Mouse (Mus musculus) regulatory T cell (primary cell): ENCODE results near the gene Gipc3.

Source experiments
- in situ Hi-C: fragments of 300-600 bp; cut with MboI, MseI; formaldehyde crosslinking; loops from one replicate; pipeline ENCODE4 v1.15.1; 2025; ENCODE audit warnings: high pct_unique_total_duplicates

The Gipc3 gene

GRCm38 (mm10) chr10:81375322-81375721 is 32.3 kb upstream of the Gipc3 start:
- in situ Hi-C loops: no loop called here

GRCm38 (mm10) chr10:81367207-81367495 is 24.1 kb upstream of the Gipc3 start:
- in situ Hi-C loops: no loop called here

GRCm38 (mm10) chr10:81366477-81367206 is 23.6 kb upstream of the Gipc3 start:
- in situ Hi-C loops: no loop called here

- in situ Hi-C loops: no loop called here
Measured at GRCm38 (mm10) chr10:81365672-81366476, 22.8 kb upstream of the Gipc3 start, which contains the start of gene 4930404N11Rik. TSS of gene 4930404N11Rik (minus strand) at chr10:81365816.

GRCm38 (mm10) chr10:81365073-81365472 is 22.0 kb upstream of the Gipc3 start:
- in situ Hi-C loops: no loop called here

- in situ Hi-C loops: no loop called here
Measured at GRCm38 (mm10) chr10:81364666-81365065, 21.6 kb upstream of the Gipc3 start.

GRCm38 (mm10) chr10:81363436-81364346 is 20.6 kb upstream of the Gipc3 start:
- in situ Hi-C loops: no loop called here

GRCm38 (mm10) chr10:81362336-81362949 is 19.4 kb upstream of the Gipc3 start:
- in situ Hi-C loops: no loop called here

- in situ Hi-C loops: no loop called here
Measured at GRCm38 (mm10) chr10:81360721-81361120, 17.7 kb upstream of the Gipc3 start.

- in situ Hi-C loops: no loop called here
Measured at GRCm38 (mm10) chr10:81358841-81359240, 15.8 kb upstream of the Gipc3 start.

GRCm38 (mm10) chr10:81358209-81358608 is 15.1 kb upstream of the Gipc3 start:
- in situ Hi-C loops: no loop called here

GRCm38 (mm10) chr10:81356991-81357844 is 14.2 kb upstream of the Gipc3 start, which contains the start of gene Mfsd12:
TSS of gene Mfsd12 (plus strand) at chr10:81357491.
- in situ Hi-C loops: no loop called here

GRCm38 (mm10) chr10:81356352-81356990 is 13.4 kb upstream of the Gipc3 start:
- in situ Hi-C loops: no loop called here

GRCm38 (mm10) chr10:81355533-81355932 is 12.5 kb upstream of the Gipc3 start:
- in situ Hi-C loops: no loop called here

- in situ Hi-C loops: no loop called here
Measured at GRCm38 (mm10) chr10:81354738-81355477, 11.8 kb upstream of the Gipc3 start.

GRCm38 (mm10) chr10:81351678-81352291 is 8.7 kb upstream of the Gipc3 start:
- in situ Hi-C loops: no loop called here

- in situ Hi-C loops: no loop called here
Measured at GRCm38 (mm10) chr10:81350351-81351063, 7.4 kb upstream of the Gipc3 start, which contains the start of gene Hmg20b. TSS of gene Hmg20b (minus strand) at chr10:81350480.

- in situ Hi-C loops: loop anchor here (5.0 kb wide), 1 partner anchor 63 kb away; no protein-coding TSS in a partner anchor
Measured at GRCm38 (mm10) chr10:81349961-81350350, 6.9 kb upstream of the Gipc3 start.
